Mouse (Mus musculus) cerebellum, adult 18-20 months (tissue): ENCODE measurements around the gene 1700020L24Rik.

ENCODE experiments used
- DNase-seq, 2 experiments: peaks; one replicate each; pipeline ENCODE4 v3.0.0; 2021

The 1700020L24Rik gene

GRCm38 (mm10) chr11:83437377-83437776, at the start of gene 1700020L24Rik:
Gene 1700020L24Rik, plus strand, starts transcription at chr11:83437677.
- no peak for DNase-seq

GRCm38 (mm10) chr11:83393062-83393461, 44.4 kb upstream of the 1700020L24Rik start:
- peak in 1 of 2 experiments; percentile 49 for DNase-seq

GRCm38 (mm10) chr11:83394802-83395439, 42.6 kb upstream of the 1700020L24Rik start:
- no peak for DNase-seq

GRCm38 (mm10) chr11:83397626-83398025, 39.9 kb upstream of the 1700020L24Rik start:
- DNase-seq, result no peak

GRCm38 (mm10) chr11:83398724-83399123, 38.8 kb upstream of the 1700020L24Rik start:
- DNase-seq, result no peak

GRCm38 (mm10) chr11:83403787-83404186, 33.7 kb upstream of the 1700020L24Rik start:
- no peak for DNase-seq

GRCm38 (mm10) chr11:83406391-83406790, 31.1 kb upstream of the 1700020L24Rik start:
- no peak for DNase-seq

GRCm38 (mm10) chr11:83408242-83408641, 29.2 kb upstream of the 1700020L24Rik start:
- no peak for DNase-seq

- DNase-seq, result peak; percentile 55 to 76
Observed at GRCm38 (mm10) chr11:83409087-83409754, 28.3 kb upstream of the 1700020L24Rik start, which contains the start of gene Rasl10b. Gene Rasl10b, plus strand, starts transcription at chr11:83409137.

- peak; percentile 40 to 59 for DNase-seq
Observed at GRCm38 (mm10) chr11:83409792-83410291, 27.6 kb upstream of the 1700020L24Rik start.

- DNase-seq, result peak; percentile 40 to 41
Observed at GRCm38 (mm10) chr11:83410510-83410909, 27.0 kb upstream of the 1700020L24Rik start.

GRCm38 (mm10) chr11:83417080-83417479, 20.4 kb upstream of the 1700020L24Rik start:
- no peak for DNase-seq

GRCm38 (mm10) chr11:83417708-83418107, 19.8 kb upstream of the 1700020L24Rik start:
- no peak for DNase-seq

GRCm38 (mm10) chr11:83418566-83418965, 18.9 kb upstream of the 1700020L24Rik start:
- DNase-seq, result peak; percentile 55 to 60

GRCm38 (mm10) chr11:83420338-83420737, 17.1 kb upstream of the 1700020L24Rik start:
- DNase-seq, result no peak

GRCm38 (mm10) chr11:83421305-83421704, 16.2 kb upstream of the 1700020L24Rik start:
- DNase-seq, result no peak

- peak; percentile 80 to 87 for DNase-seq
Observed at GRCm38 (mm10) chr11:83424681-83425080, 12.8 kb upstream of the 1700020L24Rik start.

GRCm38 (mm10) chr11:83426964-83427363, 10.5 kb upstream of the 1700020L24Rik start:
- no peak for DNase-seq

- DNase-seq, result no peak
Observed at GRCm38 (mm10) chr11:83429355-83429754, 8.1 kb upstream of the 1700020L24Rik start, which contains the start of gene Gas2l2. Gene Gas2l2, minus strand, starts transcription at chr11:83429455.

GRCm38 (mm10) chr11:83432533-83432932, 4.9 kb upstream of the 1700020L24Rik start:
- no peak for DNase-seq

- no peak for DNase-seq
Observed at GRCm38 (mm10) chr11:83439426-83440060, 2.1 kb downstream of the 1700020L24Rik start.

GRCm38 (mm10) chr11:83440081-83441064, 2.9 kb downstream of the 1700020L24Rik start:
- peak; percentile 88 to 94 for DNase-seq
